Mouse (Mus musculus): ENCODE measurements around the gene Gpc1.

Gpc1 gene

DNA sequence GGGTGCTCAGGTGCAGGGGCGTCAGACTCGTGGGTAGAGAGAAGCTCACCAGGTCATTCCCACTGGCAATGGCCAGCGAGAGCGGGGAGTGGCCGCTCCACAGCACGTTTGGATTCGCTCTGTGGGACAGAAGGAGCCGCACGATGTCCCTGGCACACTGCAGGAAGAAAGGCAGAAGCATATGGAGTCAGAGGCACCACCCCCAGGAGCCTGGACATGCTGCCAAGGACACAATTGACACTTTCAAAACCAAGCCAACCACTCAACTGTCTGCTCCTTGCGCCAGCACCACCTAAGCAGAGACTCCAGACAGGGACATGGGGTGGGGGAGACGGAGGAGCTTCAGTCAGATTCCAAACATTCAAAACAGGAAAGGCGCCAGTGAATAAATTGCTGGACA, 47.8 kb downstream of the Gpc1 start:
- no peak for DNase-seq (ENCODE audit: low read depth, low spot score)

DNA sequence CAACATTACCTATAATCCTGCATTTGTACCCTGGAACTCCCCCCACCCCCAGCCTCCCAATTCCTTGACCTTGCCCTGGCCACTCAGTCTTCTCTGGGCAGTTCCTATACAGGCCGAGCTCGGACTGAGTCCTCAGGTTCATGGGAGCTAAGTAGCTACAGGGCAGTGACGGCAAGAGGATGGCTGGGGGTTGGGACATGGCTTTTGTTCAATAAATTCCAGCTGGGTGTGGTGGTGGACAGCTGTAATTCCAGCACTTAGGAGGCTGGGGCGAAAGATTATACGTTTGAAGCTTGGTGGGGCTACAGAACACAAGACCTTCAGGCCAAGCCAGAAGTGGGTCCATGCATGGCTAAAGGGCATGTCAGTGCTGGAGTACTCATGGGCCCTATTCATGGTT, 48.7 kb downstream of the Gpc1 start:
- no peak for DNase-seq (ENCODE audit: low read depth, low spot score)

GRCm38 (mm10) chr1:92881982-92882381, 50.5 kb downstream of the Gpc1 start:
- no peak for DNase-seq (ENCODE audit: low read depth, low spot score)

DNA sequence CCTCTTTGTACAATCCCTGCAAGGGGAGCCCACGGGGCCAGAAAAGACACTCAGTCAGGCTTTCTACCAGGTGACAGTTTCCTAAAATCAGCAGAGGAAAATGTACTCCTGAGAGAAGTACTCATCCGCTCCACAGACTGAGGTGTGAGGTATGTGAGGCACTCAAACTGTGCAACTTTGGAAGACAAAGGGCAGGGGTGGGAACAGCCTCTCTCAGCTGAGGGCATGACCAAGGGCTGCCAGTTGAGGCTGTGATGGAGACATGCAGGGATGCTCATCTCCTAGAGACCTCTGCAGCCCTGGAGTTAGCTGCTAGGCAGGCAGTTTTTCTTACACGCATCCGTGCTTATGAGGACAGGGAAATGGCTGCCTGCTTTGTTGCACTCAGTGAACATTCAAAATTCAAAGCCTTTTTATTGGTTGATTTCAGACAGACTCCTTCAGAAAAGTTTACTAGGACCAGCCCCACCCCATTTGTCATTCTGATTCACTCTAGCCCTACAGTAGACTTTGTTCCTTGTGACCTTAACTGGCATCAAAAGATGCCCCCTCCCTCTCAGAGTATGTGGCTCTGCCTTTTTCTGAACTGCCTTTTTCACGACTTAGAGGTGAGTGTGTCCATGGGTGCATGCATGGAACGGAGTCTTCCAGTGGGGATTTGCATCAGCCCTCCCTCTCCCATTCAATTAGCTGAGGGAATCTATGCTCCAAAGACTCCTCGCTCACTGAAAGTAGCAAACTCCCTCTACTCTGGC, 57.6 kb downstream of the Gpc1 start:
- DNase-seq (ENCODE audit: low read depth, low spot score): no peak

GRCm38 (mm10) chr1:92892791-92893190, 61.3 kb downstream of the Gpc1 start:
- DNase-seq (ENCODE audit: low read depth, low spot score): no peak

DNA sequence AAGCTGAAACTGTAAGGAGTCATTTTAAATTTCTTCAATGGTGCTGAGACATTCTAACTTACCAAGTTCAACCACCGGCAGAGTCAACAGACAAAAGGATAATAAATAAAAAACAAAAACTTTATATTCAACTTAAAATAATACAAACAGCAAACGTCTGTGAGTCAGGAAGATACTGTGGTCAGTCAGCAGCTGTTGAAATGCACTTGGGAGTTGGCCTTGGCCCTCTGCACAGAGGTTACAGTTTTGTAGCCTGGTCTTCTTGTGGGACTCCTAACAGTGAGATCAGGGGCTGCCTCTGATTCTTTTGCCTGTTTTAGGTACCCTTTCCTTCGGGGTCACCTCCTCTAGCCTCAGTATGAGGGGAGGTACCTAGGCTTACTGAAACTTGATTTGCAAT, 62.5 kb downstream of the Gpc1 start:
- no peak for DNase-seq (ENCODE audit: low read depth, low spot score)

- peak; percentile 67 for DNase-seq (ENCODE audit: low read depth, low spot score)
These were observed 63.6 kb downstream of the Gpc1 start for GRCm38 (mm10) chr1:92895089-92895488.

- peak; percentile 36 for DNase-seq (ENCODE audit: low read depth, low spot score)
These were observed 71.3 kb downstream of the Gpc1 start, which contains the start of gene Ankmy1 for GRCm38 (mm10) chr1:92902786-92903185. Ankmy1 (minus strand) TSS chr1:92902906.

DNA sequence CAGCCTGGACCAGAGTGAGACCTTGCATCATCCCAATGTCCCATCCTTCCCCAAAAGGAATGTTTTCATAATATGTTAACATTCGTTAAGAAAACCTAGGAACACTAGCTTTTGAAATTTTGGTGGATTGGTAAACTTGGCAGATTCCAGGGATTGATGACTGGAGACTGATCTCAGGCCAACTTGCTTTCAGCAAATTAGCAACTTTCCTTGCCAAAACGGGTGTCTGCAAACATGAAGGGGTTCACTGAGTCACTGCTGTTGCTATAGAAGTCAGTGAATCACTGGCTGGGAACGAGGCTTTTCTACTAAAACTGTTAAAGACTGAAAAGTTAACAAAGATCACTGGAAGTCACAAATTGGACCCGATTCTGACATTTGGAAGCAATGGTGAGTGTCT, 72.2 kb downstream of the Gpc1 start:
- no peak for DNase-seq (ENCODE audit: low read depth, low spot score)

DNA sequence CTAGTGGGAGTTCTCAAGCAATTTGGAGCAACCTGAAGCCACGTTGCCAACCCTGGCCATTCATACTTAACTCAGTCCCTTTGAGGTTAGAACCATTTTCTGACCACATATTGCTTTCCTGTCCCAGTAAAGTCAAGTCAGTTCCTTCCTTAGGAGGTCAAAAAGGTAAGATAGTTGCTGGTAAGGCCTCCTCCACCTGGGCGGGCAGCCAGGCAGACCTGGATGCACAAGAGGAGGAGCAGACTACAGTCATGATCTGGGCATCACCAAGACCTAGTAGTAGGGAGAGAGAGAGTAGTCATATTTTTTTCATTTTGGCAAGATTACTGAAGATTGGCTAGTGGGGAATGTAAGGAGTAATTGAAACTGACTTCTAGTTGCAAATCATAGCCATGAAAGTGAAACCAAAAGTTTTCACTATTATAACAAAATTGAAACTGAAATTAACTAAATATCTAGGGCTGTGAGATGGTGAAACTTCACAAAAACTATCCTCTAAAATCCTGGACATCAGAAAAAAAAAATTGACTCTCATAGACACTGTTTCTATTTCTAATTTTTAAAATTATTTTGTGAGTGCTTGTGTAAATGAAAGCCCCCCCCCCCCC, 74.4 kb downstream of the Gpc1 start:
- no peak for DNase-seq (ENCODE audit: low read depth, low spot score)

DNA sequence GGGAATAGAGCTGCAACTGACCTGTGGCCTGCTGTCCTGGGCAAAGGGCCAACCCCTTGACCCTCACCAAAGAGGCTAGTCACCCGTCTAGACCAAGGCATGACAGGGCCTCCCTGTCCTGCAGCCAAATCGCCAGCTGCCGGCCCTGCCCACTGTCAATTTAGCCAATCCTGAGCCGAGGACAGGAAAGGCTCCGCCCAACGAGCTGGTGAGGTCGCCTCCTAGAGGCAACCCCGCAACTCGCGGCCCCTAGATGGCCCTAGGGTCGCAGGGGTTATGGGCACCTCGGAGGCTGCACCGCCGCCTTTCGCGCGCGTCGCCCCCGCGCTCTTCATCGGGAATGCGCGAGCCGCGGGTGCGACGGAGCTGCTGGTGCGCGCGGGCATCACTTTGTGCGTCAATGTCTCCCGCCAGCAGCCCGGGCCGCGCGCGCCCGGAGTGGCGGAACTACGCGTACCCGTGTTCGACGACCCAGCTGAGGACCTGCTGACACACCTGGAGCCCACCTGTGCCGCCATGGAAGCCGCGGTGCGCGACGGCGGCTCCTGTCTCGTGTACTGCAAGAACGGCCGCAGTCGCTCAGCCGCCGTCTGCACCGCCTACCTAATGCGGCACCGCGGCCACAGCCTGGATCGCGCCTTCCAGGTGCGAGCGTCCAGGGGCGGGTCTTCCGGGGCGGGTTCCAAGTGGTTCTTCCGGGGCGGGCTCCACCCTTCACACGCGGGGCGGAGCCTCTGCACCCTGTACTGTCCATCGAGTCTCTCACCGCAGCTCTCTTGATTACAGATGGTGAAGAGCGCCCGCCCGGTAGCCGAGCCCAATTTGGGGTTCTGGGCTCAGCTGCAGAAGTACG, 75.6 kb downstream of the Gpc1 start, which contains the start of gene Dusp28:
Gene Dusp28, plus strand, starts transcription at position 203 of the 853 bp plus-strand sequence.
- DNase-seq (ENCODE audit: low read depth, low spot score): peak; percentile 77

- DNase-seq (ENCODE audit: low read depth, low spot score): no peak
These were observed 76.4 kb downstream of the Gpc1 start for GRCm38 (mm10) chr1:92907632-92908360.

GRCm38 (mm10) chr1:92908664-92909063, 77.2 kb downstream of the Gpc1 start:
- no peak for DNase-seq (ENCODE audit: low read depth, low spot score)

DNA sequence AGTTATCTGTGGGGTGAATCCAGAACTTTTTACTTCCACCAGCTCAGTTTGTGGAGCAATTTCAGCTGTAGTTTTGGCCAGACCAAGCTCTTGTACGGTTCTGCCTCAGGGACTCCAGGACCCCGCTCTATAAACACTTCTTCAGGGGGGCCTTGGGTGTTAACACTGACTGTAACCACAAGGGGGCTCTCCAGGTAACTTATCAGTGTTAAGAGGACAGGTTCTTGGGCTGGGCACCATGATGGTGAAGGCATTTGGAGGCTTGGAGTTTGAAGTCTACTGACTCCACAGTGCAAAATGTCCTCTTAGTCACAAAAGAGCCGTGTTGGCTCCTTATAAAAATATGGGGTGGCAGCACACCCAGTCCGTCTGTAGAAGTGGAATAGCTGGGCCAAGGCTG, 77.6 kb downstream of the Gpc1 start:
- no peak for DNase-seq (ENCODE audit: low read depth, low spot score)

Measured in retina, postnatal 7 days (tissue).